15 mouse cellular contexts compared by ENCODE assay signal in the genomic region with DNA sequence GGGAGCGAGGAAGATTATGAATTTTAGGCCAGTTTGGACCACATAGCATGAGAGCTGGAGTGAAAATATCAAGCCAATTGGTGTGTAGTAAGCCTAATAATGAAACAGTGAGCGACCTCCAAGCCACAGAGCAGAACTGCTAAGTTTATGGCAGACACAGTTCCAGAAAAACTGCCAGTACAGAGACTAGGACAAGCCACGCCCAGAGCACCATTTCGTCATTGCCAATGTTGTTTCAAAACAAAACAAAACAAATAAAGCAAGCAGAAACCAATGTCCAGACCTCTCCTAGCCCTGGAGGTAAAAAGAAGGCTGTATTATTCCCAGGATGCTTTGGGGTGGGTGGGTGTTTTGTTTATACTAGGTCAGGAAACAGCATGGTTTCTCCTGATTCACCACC.
"Had no signal": no experiment of that assay in that cellular context is flagged by ENCODE, and none has a peak within 500 bp of the region (broad histone marks: within the 10 kb centered on the region; RNA-seq: fewer than 3 reads in every experiment).

No protein-coding gene starts in this region.

- DNase-seq: retina, postnatal 1 day; right cerebral cortex, adult 18-20 months; right cerebral cortex, postnatal 14 days; right cerebral cortex, postnatal 25 days; right cerebral cortex, postnatal 4 days; spleen, adult 18-20 months; thymus, adult 18-20 months; thymus, adult 2 months; thymus, postnatal 14 days; thymus, postnatal 25 days; thymus, postnatal 36 days; thymus, postnatal 4 days had no signal

- H3K4me1 ChIP-seq: stomach, embryonic 15.5 days had no signal

- H3K27ac ChIP-seq: neural tube, embryonic 15.5 days; stomach, embryonic 15.5 days; stomach, postnatal 0 days had no signal

- H3K36me3 ChIP-seq: neural tube, embryonic 15.5 days; stomach, embryonic 15.5 days had no signal

- H3K4me3 ChIP-seq: neural tube, embryonic 15.5 days; stomach, embryonic 15.5 days had no signal

- H3K9ac ChIP-seq: neural tube, embryonic 15.5 days; stomach, embryonic 15.5 days had no signal

- H3K27me3 ChIP-seq: neural tube, embryonic 15.5 days; stomach, embryonic 15.5 days had no signal

- H3K4me2 ChIP-seq: neural tube, embryonic 15.5 days; stomach, embryonic 15.5 days had no signal
